Mouse (Mus musculus) intestine, postnatal 0 days (tissue): ENCODE measurements around the gene Mapk3. TPM values are rescaled to one million over a fixed set of nuclear protein-coding genes. Genes with fewer than 3 reads are reported as not detected.

Experiments used
- ATAC-seq: fragments of 200-750 bp; cut with Nextera tagmentation; 2 replicates; pipeline ENCODE4 v1.8.0; 2017; ENCODE audit warnings: mild to moderate bottlenecking, moderate TSS enrichment, moderate library complexity
- H3K27ac ChIP-seq: fragments of 300-500 bp; sonication (generic); 2 replicates; pipeline ENCODE4 v1.5.1; 2014; ENCODE audit warnings: mild to moderate bottlenecking, low read depth, low read length, moderate library complexity
- H3K27me3 ChIP-seq: fragments of 300-500 bp; sonication (generic); replicated peaks from 2 replicates; pipeline ENCODE4 v1.6.1; 2014; ENCODE audit warnings: low read length, mixed read lengths; ENCODE audit not compliant: control insufficient read depth, insufficient read depth
- H3K36me3 ChIP-seq: fragments of 300-500 bp; sonication (generic); 2 replicates; pipeline ENCODE4 v1.6.1; 2014; ENCODE audit warnings: mild to moderate bottlenecking, moderate library complexity; ENCODE audit not compliant: control insufficient read depth, insufficient read depth
- H3K4me1 ChIP-seq: fragments of 300-500 bp; sonication (generic); replicated peaks from 2 replicates; pipeline ENCODE4 v1.6.1; 2014; ENCODE audit warnings: antibody characterized with exemption, low read length, mixed read lengths; ENCODE audit not compliant: control insufficient read depth, insufficient read depth
- H3K4me2 ChIP-seq: fragments of 300-500 bp; sonication (generic); replicated peaks from 2 replicates; pipeline ENCODE4 v1.6.1; 2014; ENCODE audit warnings: low read depth, mild to moderate bottlenecking, moderate library complexity
- H3K4me3 ChIP-seq: fragments of 300-500 bp; sonication (generic); 2 replicates; pipeline ENCODE4 v1.5.1; 2014; ENCODE audit warnings: low read depth, low read length
- H3K9ac ChIP-seq: fragments of 300-500 bp; sonication (generic); 2 replicates; pipeline ENCODE4 v1.6.1; 2014; ENCODE audit warnings: mild to moderate bottlenecking, low read depth, low read length
- H3K9me3 ChIP-seq: fragments of 300-500 bp; sonication (generic); 2 replicates; pipeline ENCODE4 v1.6.1; 2016; ENCODE audit warnings: mixed run types; ENCODE audit not compliant: control insufficient read depth
- CTCF ChIP-seq: sonication (generic); IDR thresholded peaks from 2 replicates; pipeline ENCODE4 v1.5.1; 2016; ENCODE audit warnings: low read depth, mild to moderate bottlenecking, control low read depth, antibody characterized with exemption, moderate library complexity
- WGBS: fragments of 180-500 bp; shearing (Covaris S2); extraction: QIAGEN DNeasy Blood & Tissue Kit; methylation state at CpG from one replicate; pipeline ENCODE4 v1.1.7; 2014; 5-methylcytosine and 5-hydroxymethylcytosine counted together
- polyA plus RNA-seq: library from polyadenylated mRNA; unstranded; fragments of >200 nt; fragmentation: Nextera tagmentation; extraction: Ambion mirVana; gene quantifications from 2 replicates; pipeline ENCODE4 v1.2.1, GENCODE M21; 2015

The Mapk3 gene
- polyA plus RNA-seq = 131 and 142 TPM in 2 replicates

DNA sequence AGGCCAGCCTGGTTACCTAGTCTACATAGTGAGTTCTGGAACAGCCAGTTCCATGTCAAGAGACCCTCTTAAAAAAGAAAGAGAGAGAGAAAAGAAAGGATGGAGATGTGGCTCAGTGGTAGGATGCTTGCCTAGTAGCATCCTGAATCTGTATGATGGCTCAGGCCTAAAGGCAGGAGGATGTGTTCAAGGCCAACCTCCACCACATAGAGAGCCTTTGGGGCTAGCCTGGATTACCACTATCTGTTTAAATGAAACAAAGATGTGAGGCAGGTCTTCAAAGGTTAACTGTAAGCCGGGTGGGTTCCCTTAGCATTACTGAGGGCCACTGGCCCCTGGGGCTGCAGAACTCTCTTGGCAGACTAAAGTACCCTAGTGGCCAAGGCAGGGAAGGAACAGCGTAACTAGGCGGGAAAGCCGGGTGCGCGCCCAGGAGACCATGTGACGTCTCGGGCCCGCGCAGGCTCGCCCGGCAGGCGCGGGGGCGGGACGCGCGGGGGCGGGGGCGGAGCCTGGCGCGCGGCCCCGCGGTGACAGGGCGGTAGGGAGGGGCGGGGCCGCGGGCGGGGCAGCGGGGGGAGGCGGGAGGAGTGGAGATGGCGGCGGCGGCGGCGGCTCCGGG lies at the start of gene Mapk3:
Gene Mapk3 (plus strand): TSS at position 552 of the 622 bp plus-strand sequence.
- Histone ChIP-seq H3K9me3 (no peaks in the 10 kb centered on the region), H3K4me1 (peaks cover 19% of the 10 kb centered on the region), H3K36me3 (peaks cover 23% of the 10 kb centered on the region), H3K27me3 (no peaks in the 10 kb centered on the region), H3K4me2 (peak within 1 kb of the TSS; percentile 88), H3K9ac (peak within 1 kb of the TSS; percentile 83), H3K27ac (peak within 1 kb of the TSS; percentile 95), H3K4me3 (peak within 1 kb of the TSS; percentile 88)
- ATAC-seq = peak; percentile 66
- peak; percentile 83 for TF ChIP-seq CTCF
- 1% methylated on average over 15 of the region's 38 CpGs for WGBS

DNA sequence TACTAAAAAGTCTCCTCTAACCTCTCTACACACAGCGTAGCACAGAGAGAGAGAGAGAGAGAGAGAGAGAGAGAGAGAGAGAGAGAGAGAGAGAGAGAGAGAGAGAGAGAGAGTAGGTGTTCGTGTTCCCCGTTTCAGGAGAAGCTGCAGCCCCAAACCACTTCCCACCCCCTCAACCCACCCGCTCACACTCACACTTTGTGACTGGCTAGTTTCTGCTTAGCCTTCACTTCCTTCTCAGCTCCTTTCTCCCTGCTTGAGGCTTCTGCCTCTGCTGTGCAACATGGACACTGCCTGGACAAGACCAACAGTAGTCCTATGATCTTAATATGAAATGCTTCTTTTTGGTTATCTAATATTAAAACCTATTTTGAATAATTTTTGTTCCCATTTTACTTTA lies 49.1 kb upstream of the Mapk3 start:
- 69% methylated on average over 4 of the region's 4 CpGs for WGBS
- Histone ChIP-seq H3K9ac (no peak overlapping the region), H3K4me2 (no peak overlapping the region), H3K27me3 (no peaks in the 10 kb centered on the region), H3K9me3 (no peaks in the 10 kb centered on the region), H3K4me1 (no peaks in the 10 kb centered on the region), H3K4me3 (no peak overlapping the region), H3K27ac (no peak overlapping the region), H3K36me3 (no peaks in the 10 kb centered on the region)
- no peak for ATAC-seq
- no peak for TF ChIP-seq CTCF

DNA sequence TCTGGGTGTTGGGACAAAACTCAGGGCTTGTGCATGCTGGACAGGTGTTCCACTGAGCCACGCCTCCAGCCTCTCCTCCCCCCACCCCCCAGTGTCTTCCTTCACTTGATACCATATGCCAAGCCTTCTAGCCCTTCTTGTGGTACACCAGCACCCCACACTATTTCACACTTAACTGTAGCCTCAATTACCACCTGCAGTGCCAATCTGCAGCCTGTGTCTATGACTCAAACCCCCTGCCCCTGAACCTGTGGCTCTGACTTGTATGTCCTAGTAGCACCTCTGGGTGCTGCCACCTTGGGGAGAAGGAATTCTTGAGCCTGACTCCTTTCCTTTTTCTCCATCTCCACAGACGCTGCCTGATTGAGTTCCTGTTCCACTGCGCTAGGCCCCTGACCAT lies 47.5 kb upstream of the Mapk3 start:
- Histone ChIP-seq H3K27me3 (no peaks in the 10 kb centered on the region), H3K27ac (no peak overlapping the region), H3K9me3 (no peaks in the 10 kb centered on the region), H3K4me1 (no peaks in the 10 kb centered on the region), H3K4me2 (no peak overlapping the region), H3K9ac (no peak overlapping the region), H3K36me3 (no peaks in the 10 kb centered on the region), H3K4me3 (no peak overlapping the region)
- 79% methylated on average over 3 of the region's 3 CpGs for WGBS
- no peak for ATAC-seq
- no peak for TF ChIP-seq CTCF

DNA sequence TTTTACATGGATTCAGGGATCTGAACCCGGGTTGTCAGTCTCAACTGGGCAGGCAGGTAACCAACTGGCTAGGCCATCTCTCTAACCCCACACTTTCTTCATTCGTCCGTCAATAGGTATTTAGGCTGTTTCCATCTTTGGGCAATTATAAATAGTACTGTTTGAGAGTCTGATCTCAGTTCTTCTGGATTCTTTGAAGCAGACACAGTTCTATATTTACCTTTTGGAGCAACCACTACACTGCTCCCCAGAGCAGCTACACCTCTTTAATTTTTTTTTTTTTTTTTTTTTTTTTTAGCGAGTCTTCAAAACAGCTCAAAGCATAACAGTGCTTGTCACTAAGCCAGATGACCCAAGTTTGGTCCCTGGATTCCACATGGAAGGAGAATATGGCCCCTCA lies 43.7 kb upstream of the Mapk3 start:
- ATAC-seq = no peak
- H3K9me3 ChIP-seq = no peaks in the 10 kb centered on the region
- TF ChIP-seq CTCF = no peak
- H3K4me2 ChIP-seq = no peak overlapping the region
- H3K36me3 ChIP-seq = no peaks in the 10 kb centered on the region
- H3K27me3 ChIP-seq = no peaks in the 10 kb centered on the region
- no peak overlapping the region for H3K4me3 ChIP-seq
- no peak overlapping the region for H3K27ac ChIP-seq
- 85% methylated on average over 4 of the region's 4 CpGs for WGBS
- H3K4me1 ChIP-seq = no peaks in the 10 kb centered on the region
- H3K9ac ChIP-seq = no peak overlapping the region

DNA sequence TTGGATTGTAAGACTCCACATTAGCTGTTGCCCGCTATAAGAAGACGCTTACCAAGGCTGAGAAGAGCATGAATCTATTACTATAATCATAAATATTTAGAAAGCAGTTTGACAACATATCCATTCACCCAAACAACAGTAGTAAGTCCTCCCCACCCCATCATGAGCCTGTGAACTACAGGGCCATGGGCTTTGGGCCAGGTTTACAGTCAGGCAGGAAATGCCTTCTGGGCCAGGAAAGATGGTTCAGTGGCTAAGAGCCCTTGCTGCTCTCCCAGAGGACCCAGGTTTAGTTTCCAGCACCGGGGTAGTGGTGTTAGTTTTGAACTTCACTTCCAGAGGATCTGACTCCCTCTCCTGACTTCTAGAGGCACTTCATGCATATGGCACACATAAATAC lies 41.8 kb upstream of the Mapk3 start:
- H3K4me2 ChIP-seq = no peak overlapping the region
- H3K27ac ChIP-seq = no peak overlapping the region; the same call in 1 of the 2 replicates
- H3K36me3 ChIP-seq = no peaks in the 10 kb centered on the region
- no peaks in the 10 kb centered on the region for H3K4me1 ChIP-seq
- no peak overlapping the region for H3K4me3 ChIP-seq
- H3K27me3 ChIP-seq = no peaks in the 10 kb centered on the region
- TF ChIP-seq CTCF = no peak
- H3K9me3 ChIP-seq = no peaks in the 10 kb centered on the region
- no peak overlapping the region for H3K9ac ChIP-seq
- 63% methylated on average over 3 of the region's 3 CpGs for WGBS
- no peak for ATAC-seq

DNA sequence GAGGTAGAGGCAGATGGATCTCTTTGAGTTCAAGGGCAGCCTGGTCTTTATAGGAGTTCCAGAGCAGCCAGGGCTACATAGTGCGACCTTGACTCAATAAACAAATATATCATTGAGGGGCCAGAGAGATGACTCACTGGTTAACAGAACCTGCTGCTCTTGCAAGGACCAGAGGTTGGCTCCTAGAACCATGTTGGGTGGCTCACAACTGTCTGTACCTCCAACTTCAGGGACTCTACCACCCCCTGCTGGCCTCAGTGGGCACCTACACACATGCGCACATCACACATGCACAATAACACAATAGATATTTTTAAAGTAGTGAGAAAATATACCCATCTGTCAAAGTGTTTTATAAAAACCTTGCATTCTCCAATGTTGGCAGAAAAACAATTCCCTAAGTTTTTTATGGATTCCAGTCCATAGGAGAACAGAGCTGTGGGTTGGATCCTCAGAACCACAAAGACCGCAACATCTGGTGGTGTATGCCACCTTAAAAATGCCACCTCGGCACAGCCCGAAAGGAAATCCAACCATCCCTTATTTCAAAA lies 40.5 kb upstream of the Mapk3 start:
- 0 out of 2 replicates have a peak, but pooled peaks have one; percentile 35 for TF ChIP-seq CTCF
- no peaks in the 10 kb centered on the region for H3K36me3 ChIP-seq
- H3K9ac ChIP-seq = no peak overlapping the region
- 94% methylated on average over 5 of the region's 5 CpGs for WGBS
- H3K4me3 ChIP-seq = no peak overlapping the region
- H3K9me3 ChIP-seq = no peaks in the 10 kb centered on the region
- H3K4me1 ChIP-seq = no peaks in the 10 kb centered on the region
- no peak overlapping the region for H3K27ac ChIP-seq
- no peak overlapping the region for H3K4me2 ChIP-seq
- H3K27me3 ChIP-seq = no peaks in the 10 kb centered on the region
- no peak for ATAC-seq
